ENCODE assay signal across 26 mouse cellular contexts in genomic region chr11:106641580-106641979, GRCm38 (mm10). TPM values are rescaled to one million over a fixed set of nuclear protein-coding genes. Genes with fewer than 3 reads are reported as not detected.
DNase-seq lines count a peak whose midpoint lies in the region; ATAC-seq and TF ChIP-seq lines count a peak whose summit lies in the region.
"Had no signal": no experiment of that assay in that cellular context is flagged by ENCODE, and none has a peak within 500 bp of the region (broad histone marks: within the 10 kb centered on the region; RNA-seq: fewer than 3 reads in every experiment).

No protein-coding gene starts in this region.

- no peaks in the 10 kb centered on the region for H3K36me3 ChIP-seq in heart, embryonic 10.5 days
- no peaks in the 10 kb centered on the region for H3K36me3 ChIP-seq in intestine, embryonic 16.5 days (ENCODE audit: control insufficient read depth, insufficient read depth, low read length)
- no peaks in the 10 kb centered on the region for H3K36me3 ChIP-seq in intestine, embryonic 15.5 days
- H3K36me3 ChIP-seq in small intestine, adult 2 months (ENCODE audit: control insufficient read depth, insufficient read depth, low read length): no peaks in the 10 kb centered on the region
- H3K36me3 ChIP-seq in stomach, embryonic 16.5 days (ENCODE audit: control insufficient read depth, insufficient read depth, low read length): no peaks in the 10 kb centered on the region
- H3K36me3 ChIP-seq: embryonic facial prominence, embryonic 12.5 days; embryonic facial prominence, embryonic 15.5 days had no signal

- TF ChIP-seq CTCF in small intestine, adult 2 months (IDR thresholded peaks at IDR 0.05; ENCODE audit: extremely low read depth, insufficient read length, insufficient replicate concordance, low read depth, low read length): no peak

- H3K4me3 ChIP-seq in heart, embryonic 10.5 days: no peak overlapping the region
- H3K4me3 ChIP-seq in intestine, embryonic 16.5 days (ENCODE audit: low read length): no peak overlapping the region
- no peak overlapping the region for H3K4me3 ChIP-seq in intestine, embryonic 15.5 days (replicated peaks)
- H3K4me3 ChIP-seq in small intestine, adult 2 months (ENCODE audit: low read depth, low read length): no peak overlapping the region
- no peak overlapping the region for H3K4me3 ChIP-seq in stomach, embryonic 16.5 days (replicated peaks; ENCODE audit: low read length)
- H3K4me3 ChIP-seq: embryonic facial prominence, embryonic 12.5 days; embryonic facial prominence, embryonic 15.5 days had no signal

- ATAC-seq in intestine, embryonic 16.5 days: 0 out of 2 replicates have a peak, but pooled peaks have one; percentile 13
- no peak for ATAC-seq in intestine, embryonic 15.5 days
- peak; percentile 71 for ATAC-seq in stomach, embryonic 16.5 days (ENCODE audit: insufficient read depth, low FRiP score)
- ATAC-seq: activated CD4-positive, CD25-positive, alpha-beta regulatory T cell, adult 4 months; forebrain, embryonic 14.5 days; forebrain, postnatal 0 days; hindbrain, postnatal 0 days; inflammation-experienced regulatory T-cells, adult 6 months had no signal

- no peak for DNase-seq in heart, embryonic 10.5 days (ENCODE audit: low spot score)
- DNase-seq in heart, adult 11 months: no peak
- no peak for DNase-seq in layer of hippocampus, adult 11-12 months (ENCODE audit: low spot score)
- DNase-seq in frontal cortex, postnatal 36 days (ENCODE audit: low spot score in 2 of 2): no peak
- DNase-seq: adrenal gland, adult 8-10 months; adrenal gland, postnatal 25 days; cerebellum, adult 18-20 months; cerebellum, adult 9-10 months; cerebellum, postnatal 14 days; forebrain, postnatal 0 days; gastrocnemius, postnatal 10 days; gastrocnemius, postnatal 36 days; heart, postnatal 14 days; heart, postnatal 4 days had no signal

- no peak overlapping the region for H3K9ac ChIP-seq in intestine, embryonic 16.5 days (ENCODE audit: low read depth, low read length)
- no peak overlapping the region for H3K9ac ChIP-seq in intestine, embryonic 15.5 days
- no peak overlapping the region for H3K9ac ChIP-seq in stomach, embryonic 16.5 days (ENCODE audit: low read length)
- H3K9ac ChIP-seq: embryonic facial prominence, embryonic 12.5 days; embryonic facial prominence, embryonic 15.5 days; forebrain, postnatal 0 days; hindbrain, embryonic 14.5 days had no signal

- H3K9me3 ChIP-seq in heart, embryonic 10.5 days: no peaks in the 10 kb centered on the region
- H3K9me3 ChIP-seq in intestine, embryonic 16.5 days (ENCODE audit: control insufficient read depth, low read length): no peaks in the 10 kb centered on the region
- no peaks in the 10 kb centered on the region for H3K9me3 ChIP-seq in intestine, embryonic 15.5 days
- H3K9me3 ChIP-seq in stomach, embryonic 16.5 days (replicated peaks; ENCODE audit: control insufficient read depth, low read length): 0 out of 2 replicates have a peak, but pooled peaks cover 3% of the 10 kb centered on the region
- H3K9me3 ChIP-seq: embryonic facial prominence, embryonic 12.5 days; embryonic facial prominence, embryonic 15.5 days had no signal

- H3K4me1 ChIP-seq in heart, embryonic 10.5 days: peaks cover 45% of the 10 kb centered on the region
- peaks cover 16% of the 10 kb centered on the region for H3K4me1 ChIP-seq in intestine, embryonic 16.5 days (ENCODE audit: control insufficient read depth, insufficient read depth, low read length)
- H3K4me1 ChIP-seq in intestine, embryonic 15.5 days (replicated peaks): peaks cover 20% of the 10 kb centered on the region
- H3K4me1 ChIP-seq in small intestine, adult 2 months (ENCODE audit: control insufficient read depth, insufficient read depth, insufficient read length, low read length): peaks cover 14% of the 10 kb centered on the region
- peaks cover 19% of the 10 kb centered on the region for H3K4me1 ChIP-seq in stomach, embryonic 16.5 days (ENCODE audit: control insufficient read depth, insufficient read depth, low read length)

- no peaks in the 10 kb centered on the region for H3K27me3 ChIP-seq in heart, embryonic 10.5 days (ENCODE audit: insufficient read depth, poor library complexity, severe bottlenecking)
- no peaks in the 10 kb centered on the region for H3K27me3 ChIP-seq in intestine, embryonic 16.5 days (replicated peaks; ENCODE audit: control insufficient read depth, insufficient read depth, low read length)
- no peaks in the 10 kb centered on the region for H3K27me3 ChIP-seq in intestine, embryonic 15.5 days (replicated peaks)
- no peaks in the 10 kb centered on the region for H3K27me3 ChIP-seq in small intestine, adult 2 months (ENCODE audit: control insufficient read depth, insufficient read depth, low read length)
- H3K27me3 ChIP-seq in stomach, embryonic 16.5 days (ENCODE audit: control insufficient read depth, insufficient read depth, low read length): no peaks in the 10 kb centered on the region
- H3K27me3 ChIP-seq: embryonic facial prominence, embryonic 12.5 days; embryonic facial prominence, embryonic 15.5 days had no signal

- H3K4me2 ChIP-seq in intestine, embryonic 16.5 days (ENCODE audit: low read depth, low read length): no peak overlapping the region
- H3K4me2 ChIP-seq in intestine, embryonic 15.5 days (replicated peaks): no peak overlapping the region
- H3K4me2 ChIP-seq in stomach, embryonic 16.5 days (ENCODE audit: low read depth, low read length): no peak overlapping the region
- H3K4me2 ChIP-seq: embryonic facial prominence, embryonic 12.5 days; embryonic facial prominence, embryonic 15.5 days; heart, embryonic 11.5 days; hindbrain, embryonic 14.5 days had no signal

- H3K27ac ChIP-seq in heart, embryonic 10.5 days: peak overlapping the region; percentile 42; the same call in 1 of the 2 replicates
- no peak overlapping the region for H3K27ac ChIP-seq in intestine, embryonic 16.5 days (ENCODE audit: low read length)
- no peak overlapping the region for H3K27ac ChIP-seq in intestine, embryonic 15.5 days
- peak overlapping the region; percentile 9; the same call in 1 of the 2 replicates for H3K27ac ChIP-seq in small intestine, adult 2 months (ENCODE audit: insufficient read depth, low read depth, low read length)
- H3K27ac ChIP-seq in stomach, embryonic 16.5 days (ENCODE audit: low read length): peak overlapping the region; percentile 80
- H3K27ac ChIP-seq: embryonic facial prominence, embryonic 12.5 days; embryonic facial prominence, embryonic 15.5 days; hindbrain, embryonic 14.5 days; hindbrain, postnatal 0 days had no signal

- WGBS in heart, embryonic 10.5 days: 27% methylated on average over 1 of the region's 1 CpGs
- WGBS in intestine, embryonic 16.5 days: 67% methylated on average over 1 of the region's 1 CpGs
- WGBS in intestine, embryonic 15.5 days: 66% methylated on average over 1 of the region's 1 CpGs
- 33% methylated on average over 1 of the region's 1 CpGs for WGBS in small intestine, adult 2 months
- WGBS in stomach, embryonic 16.5 days: 46% methylated on average over 1 of the region's 1 CpGs

- TF ChIP-seq POLR2A in small intestine, adult 2 months (IDR thresholded peaks at IDR 0.05; ENCODE audit: low read depth, low read length): no peak

RNA-seq across cellular contexts. Expression of gene Tex2, which starts 28.4 kb away (rescaled TPM):
- 12.5 and 17.9 TPM in 2 replicates for polyA plus RNA-seq in heart, embryonic 10.5 days (2016; fragmentation: Nextera tagmentation; extraction: Ambion mirVana)
- 11.7 and 14.2 TPM in 2 replicates for polyA plus RNA-seq in intestine, embryonic 16.5 days (2015; fragmentation: Nextera tagmentation; extraction: Ambion mirVana)
- 10.4 and 11.1 TPM in 2 replicates for polyA plus RNA-seq in intestine, embryonic 15.5 days (2015; fragmentation: Nextera tagmentation; extraction: Ambion mirVana)
- polyA plus RNA-seq in small intestine, adult 2 months (2012; rRNA removed): 7.9 and 9.7 TPM in 2 replicates
- 13.1 and 15.2 TPM in 2 replicates for polyA plus RNA-seq in stomach, embryonic 16.5 days (2015; fragmentation: Nextera tagmentation; extraction: Ambion mirVana)

Comparison
In these comparisons a context has a peak if more than half of its experiments do, and no peak if none do; other contexts are left out.
1. H3K27ac ChIP-seq: peak in heart, embryonic 10.5 days (single experiment), small intestine, adult 2 months (single experiment) and stomach, embryonic 16.5 days (single experiment); none in intestine, embryonic 16.5 days (single experiment) and intestine, embryonic 15.5 days (single experiment).